Mouse (Mus musculus) spleen, adult 18-20 months (tissue): ENCODE data around the gene Mknk2.
A peak's percentile ranks its signal among the peaks of the same experiment; 100 is the strongest.

ENCODE experiments used
- DNase-seq, 2 experiments: peaks; one replicate each; pipeline ENCODE4 v3.0.0; 2022; ENCODE audit warnings: mixed read lengths in 2 of 2

Gene Mknk2

GRCm38 (mm10) chr10:80692249-80693165 lies 14.6 kb upstream of the Mknk2 start:
- peak; percentile 53 to 65 for DNase-seq

DNA sequence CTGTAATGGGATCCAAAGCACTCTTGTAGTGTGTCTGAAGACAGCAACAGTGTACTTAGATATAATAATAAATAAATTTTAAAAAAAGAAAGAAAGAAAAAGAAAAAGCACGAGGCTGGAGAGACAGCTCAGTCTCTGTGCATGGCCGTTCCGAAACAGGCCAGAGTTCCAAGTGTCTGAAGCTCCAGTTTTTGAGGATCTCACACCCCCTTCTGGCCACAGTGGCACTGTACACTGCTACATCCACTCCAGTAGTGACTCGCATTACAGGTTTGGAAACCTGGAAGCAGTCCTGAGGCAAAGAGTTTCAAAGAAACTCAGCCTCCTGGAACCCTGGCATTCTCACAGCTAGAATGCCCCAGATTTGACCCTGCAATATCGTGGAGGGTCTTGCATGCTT lies 9.9 kb upstream of the Mknk2 start:
- peak in 1 of 2 experiments; percentile 59 for DNase-seq

DNA sequence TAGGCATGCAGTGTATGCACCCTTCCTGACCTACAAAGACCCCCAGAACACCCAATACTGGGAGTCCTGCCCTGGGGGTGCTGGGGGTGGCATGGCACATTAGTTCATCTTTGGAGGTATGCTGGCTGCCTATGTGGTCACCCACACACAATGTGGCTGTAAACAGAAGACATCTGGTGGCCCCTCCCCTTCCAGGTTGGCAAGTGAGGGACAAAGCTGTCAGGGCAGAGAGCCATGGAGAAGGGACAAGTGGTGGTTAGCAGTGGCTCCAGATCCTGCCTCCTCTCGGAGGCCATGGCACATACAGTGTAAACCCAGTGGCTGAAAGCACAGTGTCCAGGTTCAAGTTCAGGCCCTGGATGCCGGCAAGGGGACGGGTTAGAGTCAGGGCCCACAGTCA lies 8.7 kb upstream of the Mknk2 start:
- DNase-seq: no peak

- DNase-seq: no peak
These were observed 7.1 kb upstream of the Mknk2 start for GRCm38 (mm10) chr10:80684984-80685383.

DNA sequence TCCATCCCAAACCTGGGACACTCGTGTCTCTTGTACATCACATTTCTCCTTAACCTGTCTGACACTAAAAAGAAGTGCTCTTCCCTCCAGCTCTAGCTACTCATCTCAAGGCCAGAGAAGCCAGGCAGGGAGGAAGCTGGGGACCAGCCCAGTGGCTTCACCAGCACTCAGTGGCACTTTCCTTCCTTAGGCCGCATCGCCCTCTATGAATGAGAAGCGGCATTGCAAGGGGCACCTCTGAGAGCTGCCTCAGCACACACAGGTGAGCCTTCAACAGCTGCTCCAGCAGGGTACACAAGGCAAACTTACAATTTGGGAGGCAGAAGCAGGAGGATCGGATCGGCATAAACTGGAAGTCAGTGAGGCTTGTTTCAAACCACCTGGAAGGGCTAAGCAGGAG lies 6.3 kb upstream of the Mknk2 start:
- DNase-seq: peak; percentile 74 to 76

DNA sequence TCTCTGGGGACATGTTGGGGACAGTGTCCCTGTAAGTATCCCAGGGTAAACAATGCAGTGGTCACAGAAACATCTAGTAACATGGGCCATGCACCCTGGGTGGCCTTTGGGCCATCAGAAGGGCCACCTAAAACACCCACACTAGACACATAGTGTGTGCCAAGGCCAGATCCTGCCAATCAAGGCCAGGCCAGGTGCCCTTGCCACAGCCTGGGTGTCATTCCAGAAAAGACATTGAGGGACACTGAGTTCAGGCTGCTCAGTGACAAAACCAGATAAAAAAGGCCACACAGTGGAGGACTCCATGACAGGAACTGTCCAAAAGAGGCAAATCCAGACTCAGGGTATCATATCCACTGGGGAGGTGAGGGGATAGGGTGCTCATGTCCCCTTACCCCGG lies 5.7 kb upstream of the Mknk2 start:
- no peak for DNase-seq

DNA sequence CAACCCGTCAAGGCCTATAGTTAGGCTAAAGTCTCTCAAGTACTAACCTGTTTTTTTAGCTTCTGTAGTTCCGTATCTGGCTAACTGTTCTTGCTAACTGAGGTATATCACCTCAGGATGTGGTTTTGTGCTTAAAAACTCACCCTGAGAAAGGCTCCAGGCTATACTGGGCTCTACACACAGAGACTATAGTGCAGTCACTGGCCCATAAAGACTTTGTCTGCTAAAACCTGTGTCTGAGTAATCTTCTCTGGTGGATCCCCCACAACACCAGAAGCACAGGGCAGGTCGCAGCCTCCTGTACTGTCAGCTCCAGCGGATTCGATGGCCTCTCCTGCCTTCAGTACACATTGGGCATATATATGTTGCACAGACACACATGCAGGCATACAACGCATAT lies 4.1 kb upstream of the Mknk2 start:
- peak in 1 of 2 experiments; percentile 47 for DNase-seq

DNA sequence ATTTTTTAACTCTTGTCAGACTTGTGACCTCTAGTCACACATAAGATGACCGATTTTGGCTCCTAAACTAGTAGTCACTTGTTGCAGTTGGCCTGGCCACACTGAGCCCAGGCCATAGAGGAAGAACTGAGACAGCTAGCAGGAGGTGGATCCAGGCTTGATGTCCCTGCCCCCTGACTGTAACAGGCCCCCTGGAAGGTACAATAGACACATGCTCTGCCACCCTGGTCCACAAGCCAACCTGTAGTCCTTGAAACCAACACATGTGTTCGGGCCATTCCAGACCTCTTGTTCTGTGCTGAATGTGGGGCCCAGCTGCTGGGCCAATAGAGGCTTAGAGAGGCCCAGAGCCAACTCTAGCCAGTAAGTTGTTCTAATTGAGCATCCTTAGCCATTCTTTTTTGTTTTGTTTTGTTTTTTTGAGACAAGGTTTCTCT lies 2.4 kb upstream of the Mknk2 start:
- DNase-seq: no peak

DNA sequence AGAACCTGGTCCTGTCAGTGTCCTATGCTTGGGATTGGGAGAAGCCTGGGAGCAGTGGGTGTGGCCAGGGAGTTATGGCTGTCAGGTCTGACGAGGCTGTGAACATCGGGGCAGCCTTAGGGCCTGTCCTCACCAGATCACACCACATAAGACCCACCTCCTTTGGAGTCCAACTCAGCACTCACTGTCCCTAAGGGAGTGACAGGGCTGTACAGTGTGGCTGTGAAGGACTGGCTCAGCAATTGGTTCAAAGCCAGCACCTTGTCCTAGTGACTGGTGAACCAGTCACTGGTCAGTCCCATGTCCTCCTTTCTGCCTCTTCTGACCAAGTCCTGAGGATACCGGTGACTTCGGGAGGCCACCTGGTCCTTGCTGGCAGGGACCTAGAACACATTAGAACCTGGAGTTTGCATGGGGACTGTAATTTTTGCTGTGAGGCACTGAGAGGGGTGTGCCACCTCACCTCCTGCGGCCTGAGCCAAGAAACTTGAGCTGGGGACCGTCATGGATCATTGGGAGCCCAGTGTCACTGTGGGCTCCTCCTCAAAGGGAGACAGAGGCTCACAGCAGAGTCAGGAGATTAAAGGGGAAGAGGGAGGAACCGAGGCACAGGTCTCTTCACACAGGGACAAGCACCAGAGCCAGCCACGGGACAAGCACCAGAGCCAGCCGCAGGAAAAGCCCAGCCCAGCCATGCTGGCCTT lies 1.8 kb upstream of the Mknk2 start:
- DNase-seq: no peak

DNA sequence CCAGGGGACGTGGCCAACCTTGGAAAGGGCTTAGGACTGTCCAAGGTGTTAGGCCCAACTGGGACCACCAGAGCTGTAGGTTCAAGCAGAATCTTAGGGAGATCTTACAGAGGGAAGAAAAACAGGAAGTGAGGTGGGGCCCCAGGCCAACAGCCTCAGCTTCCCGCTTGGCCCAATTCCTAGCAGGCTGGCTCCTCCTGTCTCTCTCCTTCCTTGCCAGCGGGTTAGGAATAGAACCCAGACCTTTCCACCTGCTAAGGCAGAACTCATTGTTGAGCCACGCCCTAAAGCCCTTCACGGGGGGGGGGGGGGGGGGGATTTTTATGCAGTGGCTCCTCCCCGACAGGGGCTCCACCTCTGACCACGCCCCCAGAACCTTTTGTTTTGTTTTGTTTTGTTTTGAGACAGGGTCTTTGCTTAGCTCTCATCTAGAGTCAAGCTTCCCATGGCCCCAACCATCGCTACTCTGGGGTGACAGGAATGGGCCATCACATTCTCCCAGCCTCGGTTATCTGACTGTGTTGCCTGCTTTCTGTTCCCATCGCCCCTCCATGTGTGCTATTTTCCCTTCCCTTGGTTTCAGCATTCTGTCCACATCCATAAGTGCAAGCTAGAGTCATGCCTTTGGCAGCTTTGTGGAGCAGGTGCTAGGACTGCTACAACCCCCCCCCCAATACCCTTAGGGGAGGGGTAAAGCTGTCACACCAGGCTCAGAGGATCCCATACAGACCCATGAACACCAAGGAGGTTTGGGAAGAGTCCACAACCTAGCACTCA lies 877 bp upstream of the Mknk2 start:
- no peak for DNase-seq

DNA sequence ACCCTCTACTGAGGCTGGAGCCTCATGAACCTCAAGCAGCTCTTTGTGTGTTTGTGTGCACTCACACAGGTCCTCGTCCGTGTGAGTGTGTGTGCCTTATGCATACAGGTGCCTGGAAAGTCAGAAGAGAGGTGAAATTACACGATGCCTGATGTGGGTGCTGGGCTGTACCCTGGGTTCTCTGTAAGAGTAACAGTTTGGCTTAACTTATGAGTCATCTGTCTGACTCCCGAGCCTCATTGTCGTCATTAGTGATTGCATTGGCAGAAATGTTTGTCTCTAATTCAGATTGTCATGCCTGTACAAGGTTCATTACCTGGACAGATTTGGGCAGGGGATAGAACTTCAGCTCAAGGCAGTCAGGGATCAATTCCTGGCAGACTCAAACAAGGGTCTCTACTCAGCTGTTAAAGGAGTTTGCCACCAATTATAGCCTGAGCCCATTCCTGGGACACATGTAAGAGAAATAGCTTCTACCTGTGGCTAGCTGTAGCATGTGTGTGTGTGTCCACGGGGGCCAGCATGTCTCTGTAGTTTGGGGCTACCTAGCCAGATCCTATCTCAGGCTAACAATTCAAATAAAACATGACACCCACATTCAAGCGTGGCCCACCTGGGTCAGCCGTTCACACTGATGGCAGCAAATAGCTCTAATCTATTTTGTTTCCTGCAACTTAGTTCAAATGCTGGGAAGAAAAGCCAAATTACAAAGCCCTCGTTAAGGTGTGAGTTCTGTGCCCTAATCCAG lies 610 bp downstream of the Mknk2 start:
- no peak for DNase-seq

DNA sequence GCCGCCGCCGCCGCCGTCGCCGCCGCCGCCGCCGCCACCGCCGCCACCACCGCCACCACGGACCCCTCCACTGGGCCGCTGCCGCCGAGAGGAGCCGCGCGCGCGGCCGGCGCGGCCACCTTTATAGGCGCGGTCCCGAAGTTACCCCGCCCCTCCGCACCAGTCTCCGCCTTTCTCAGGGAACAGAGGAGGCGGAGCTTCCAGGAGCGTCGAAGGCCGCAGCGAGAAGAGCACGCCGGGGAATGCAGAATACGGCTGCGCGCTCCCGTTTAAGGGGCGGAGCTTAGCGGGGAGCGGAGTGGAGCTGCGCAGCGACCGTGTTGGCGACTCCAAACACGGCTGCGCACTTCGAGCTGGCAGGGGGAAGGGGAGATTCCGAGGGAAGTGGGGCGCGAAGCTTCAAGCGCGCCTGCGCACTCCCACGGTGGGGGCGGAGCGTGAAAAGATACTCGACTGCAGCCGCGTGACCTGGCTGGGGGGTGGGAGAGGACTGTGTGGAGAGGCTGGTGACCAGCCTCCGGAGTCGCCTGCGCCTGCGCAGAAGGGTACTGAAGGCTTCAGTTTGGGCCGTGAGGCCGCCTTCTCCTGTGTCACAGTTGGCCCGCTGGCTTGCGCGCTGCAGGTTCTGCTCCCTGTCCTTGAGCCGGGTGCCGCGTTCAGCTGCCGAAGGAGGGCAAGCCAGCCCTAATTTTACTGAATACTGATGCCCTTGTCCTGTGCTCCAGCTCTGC lies 1.5 kb downstream of the Mknk2 start:
- peak; percentile 99 to 100 for DNase-seq

GRCm38 (mm10) chr10:80675405-80676197 lies 2.3 kb downstream of the Mknk2 start:
- DNase-seq: no peak

- no peak for DNase-seq
These were observed 3.0 kb downstream of the Mknk2 start for GRCm38 (mm10) chr10:80674851-80675404.

DNA sequence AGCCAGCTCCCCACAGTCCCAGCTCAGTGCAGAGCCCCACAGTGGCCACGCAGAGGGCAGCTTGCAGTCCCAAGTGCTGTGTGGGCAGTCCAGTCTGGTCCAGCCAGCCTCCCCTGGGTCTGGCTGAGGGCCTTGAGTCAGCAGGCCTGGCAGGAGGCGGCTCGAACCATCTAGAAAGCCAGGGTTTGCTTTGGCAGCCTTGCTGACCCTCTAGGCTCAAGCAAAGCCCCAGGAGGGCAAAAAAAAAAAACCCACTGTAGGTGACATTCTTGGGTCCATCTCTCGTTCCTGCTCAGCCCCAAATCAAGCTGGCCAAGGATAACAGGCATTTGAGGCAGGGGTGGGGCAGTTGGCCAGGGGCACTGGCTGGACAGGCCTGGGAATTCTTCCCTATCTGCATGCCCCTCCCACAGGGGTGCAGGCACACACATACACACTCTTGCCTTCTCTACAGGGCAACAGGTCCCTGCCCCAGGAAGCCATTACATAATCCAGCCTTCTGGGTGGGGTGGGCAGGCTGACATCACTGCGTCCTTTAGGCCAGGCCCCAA lies 3.7 kb downstream of the Mknk2 start:
- no peak for DNase-seq

- no peak for DNase-seq
These were observed 4.2 kb downstream of the Mknk2 start for GRCm38 (mm10) chr10:80673690-80674089.

DNA sequence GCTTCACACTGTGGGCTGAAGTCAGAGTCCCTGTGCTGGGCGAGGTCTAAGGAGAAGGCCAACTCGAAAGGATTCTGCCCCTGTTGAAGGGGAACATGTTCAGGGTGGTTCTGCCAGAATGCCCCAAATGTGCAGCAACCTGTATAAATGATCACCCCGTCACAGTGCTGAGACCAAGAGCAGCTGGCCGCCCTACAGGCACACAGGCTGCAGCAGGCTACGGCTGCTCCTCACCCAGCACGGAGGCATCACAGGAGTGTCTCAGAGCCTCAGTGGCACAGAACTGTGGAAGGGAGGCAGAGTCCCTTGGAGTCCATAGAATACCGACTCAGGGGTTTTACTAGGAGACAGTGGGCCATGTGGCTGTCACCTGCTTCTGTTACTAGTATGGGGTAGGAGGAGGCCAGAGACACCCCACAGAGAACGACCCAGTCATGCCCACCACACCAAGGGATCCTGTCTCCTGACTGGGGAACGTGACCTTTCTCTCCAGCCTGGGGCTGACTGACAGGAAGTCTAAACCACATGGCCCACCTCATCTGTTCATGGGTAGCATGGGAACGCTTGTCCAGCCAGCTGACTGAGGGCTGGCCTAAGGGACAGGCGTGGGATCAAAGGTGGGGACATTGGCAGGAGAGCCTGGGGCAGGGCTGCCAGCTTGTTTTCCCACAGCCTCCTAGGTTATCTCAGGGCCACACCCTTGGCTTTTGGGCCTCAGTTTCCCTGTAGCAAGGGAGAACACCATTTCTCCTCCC lies 5.8 kb downstream of the Mknk2 start:
- DNase-seq: no peak

DNA sequence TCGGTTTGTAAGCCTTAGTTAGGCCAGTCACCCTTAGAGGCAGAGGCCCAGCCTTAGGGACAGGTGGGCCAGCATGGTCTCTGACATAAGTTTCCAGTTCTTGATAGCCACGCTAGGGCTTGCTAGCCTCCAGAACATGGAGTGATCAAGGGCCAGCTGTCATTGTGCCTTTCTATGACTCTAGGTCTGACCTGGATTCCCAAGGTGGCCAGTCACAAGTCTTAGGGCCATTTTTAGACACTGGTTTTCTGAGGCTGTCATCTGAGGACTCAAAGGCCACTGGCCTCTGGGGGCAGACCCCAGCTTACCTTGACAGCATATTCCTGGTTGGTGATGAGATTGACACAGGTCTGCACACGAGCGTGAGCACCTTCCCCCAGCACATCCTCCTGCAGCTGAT lies 6.7 kb downstream of the Mknk2 start:
- no peak for DNase-seq

GRCm38 (mm10) chr10:80670531-80670930 lies 7.4 kb downstream of the Mknk2 start:
- no peak for DNase-seq
